Mouse (Mus musculus) urinary bladder, adult 2 months (tissue): ENCODE data around the gene Gm7995. TPM values are rescaled to one million over a fixed set of nuclear protein-coding genes. Genes with fewer than 3 reads are reported as not detected.
"Not testable (repeated sequence)": the region's sequence is repeated elsewhere in the genome, so short reads cannot be mapped to it uniquely, and the experiment has no call there.

Source experiments
- DNase-seq: peaks from one replicate; pipeline ENCODE4 v3.0.0; 2022; ENCODE audit warnings: low spot score
- polyA plus RNA-seq: library from polyadenylated mRNA; depleted of rRNA; stranded (reverse); fragments of >200 nt; gene quantifications from 2 replicates; pipeline ENCODE4 v1.2.3, GENCODE M21; 2012; rRNA removed

Gene Gm7995
- polyA plus RNA-seq = not detected in 2 replicates

GRCm38 (mm10) chr14:42309910-42310309 lies at the start of gene Gm7995:
Gene Gm7995 (plus strand): TSS chr14:42310210.
- DNase-seq = not testable (repeated sequence)

- not testable (repeated sequence) for DNase-seq
Observed at GRCm38 (mm10) chr14:42297258-42297657, 12.8 kb upstream of the Gm7995 start, which contains the start of gene Gm9611. Gene Gm9611 (minus strand): TSS chr14:42297358.

Other genes starting within 250 kb of the Gm7995 start
- not detected in 2 replicates for gene Gm7951, start 192.8 kb upstream of the Gm7995 start, polyA plus RNA-seq
- gene Gm17027, start 147.6 kb upstream of the Gm7995 start, polyA plus RNA-seq = not detected in 2 replicates
- not detected in 2 replicates for gene Gm3573, start 119.4 kb upstream of the Gm7995 start, polyA plus RNA-seq
- not detected in 2 replicates for gene Gm17026, start 50.2 kb upstream of the Gm7995 start, polyA plus RNA-seq
- gene Gm9611, start 12.9 kb upstream of the Gm7995 start, polyA plus RNA-seq = not detected in 2 replicates
- not detected in 2 replicates for gene Gm8005, start 129.5 kb downstream of the Gm7995 start, polyA plus RNA-seq
- gene Gm8011, start 153.7 kb downstream of the Gm7995 start, polyA plus RNA-seq = not detected in 2 replicates
- gene Gm8020, start 192.1 kb downstream of the Gm7995 start, polyA plus RNA-seq = not detected in 2 replicates
- not detected in 2 replicates for gene Gm8024, start 214.1 kb downstream of the Gm7995 start, polyA plus RNA-seq